Mouse (Mus musculus) inflammation-experienced regulatory T-cells, adult 6 months (primary cell): ENCODE data around the gene Plxdc2. TPM values are rescaled to one million over a fixed set of nuclear protein-coding genes. Genes with fewer than 3 reads are reported as not detected.

Experiments
- ATAC-seq: one replicate; pipeline ENCODE4 v1.8.0; 2017
- polyA plus RNA-seq, 3 experiments: library from polyadenylated mRNA; unstranded; fragments of 100-300 nt; shearing (Covaris generic); gene quantifications; one replicate each; pipeline ENCODE4 v1.2.1; 2017

Plxdc2 gene
- 1 to 10 TPM in 2 of 3 experiments, under 1 TPM in 1; 0.30 to 1.6 (median 1.0) TPM for polyA plus RNA-seq

DNA sequence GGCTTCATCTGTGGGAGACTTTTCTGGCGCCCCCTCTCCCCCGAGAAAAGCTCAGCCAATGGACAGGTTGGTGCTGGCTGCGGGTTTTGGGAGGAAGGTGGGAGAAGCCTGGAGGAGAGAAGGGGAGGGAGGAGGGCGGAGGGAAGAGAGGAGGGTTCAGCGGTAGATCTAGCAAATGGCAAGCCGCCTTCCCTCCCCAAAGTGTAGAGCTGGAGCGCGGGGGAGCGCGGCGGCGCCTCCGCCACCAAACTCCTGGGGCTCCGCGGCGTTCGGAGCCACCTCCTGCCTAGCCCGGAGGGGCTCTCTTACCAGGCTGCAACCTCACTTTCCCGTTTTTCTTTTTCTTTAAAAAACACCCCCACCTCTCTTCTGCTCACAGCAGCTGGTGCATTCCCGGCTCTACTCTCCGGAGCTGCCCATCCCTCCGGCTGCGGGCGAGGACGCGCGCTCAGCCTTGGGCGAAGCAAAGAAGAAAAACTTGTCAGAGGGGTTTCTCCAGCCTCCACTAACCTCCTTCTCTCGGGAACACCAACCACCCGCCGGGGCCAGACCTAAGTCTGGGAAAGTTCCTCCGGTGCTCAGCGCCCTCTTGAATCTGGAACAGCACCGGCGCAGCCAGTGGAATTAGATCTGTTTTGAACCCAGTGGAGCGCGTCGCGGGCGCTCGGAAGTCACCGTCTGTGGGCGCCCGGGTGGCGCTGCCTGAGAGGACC, at the start of gene Plxdc2:
Gene Plxdc2 (plus strand): TSS at position 199 of the 713 bp plus-strand sequence.
- peak; percentile 41 for ATAC-seq

- no peak for ATAC-seq
These were observed 45.7 kb upstream of the Plxdc2 start for GRCm38 (mm10) chr2:16310387-16310786.

GRCm38 (mm10) chr2:16312400-16313070, 43.6 kb upstream of the Plxdc2 start:
- ATAC-seq = no peak

DNA sequence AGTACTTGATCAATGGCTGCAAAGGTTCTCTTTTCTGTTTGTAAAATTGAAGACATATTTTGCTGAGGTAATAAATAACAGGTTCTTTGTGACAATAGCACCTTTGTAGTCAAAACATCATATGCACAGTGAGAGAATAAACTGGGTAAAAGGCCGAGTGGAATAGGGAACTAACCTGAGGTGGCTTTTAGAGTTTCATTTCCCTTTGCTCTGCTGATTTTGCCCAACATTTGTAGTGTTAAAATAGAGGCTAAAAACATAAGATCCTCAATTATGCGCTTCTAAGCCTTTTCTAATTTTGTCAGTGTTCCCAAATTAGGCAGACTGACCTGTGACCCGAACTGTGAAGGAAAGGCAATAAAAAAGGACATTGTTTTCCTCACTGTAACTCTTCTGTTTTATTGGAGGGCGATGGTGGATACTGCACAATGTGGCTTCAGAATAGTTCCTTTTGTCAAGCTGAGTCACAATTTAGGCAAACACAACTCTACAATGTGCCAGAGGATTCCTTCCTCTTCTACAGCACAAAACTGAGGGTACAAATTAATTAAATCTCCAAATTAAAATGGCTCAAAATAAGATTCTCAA, 20.8 kb upstream of the Plxdc2 start:
- no peak for ATAC-seq

DNA sequence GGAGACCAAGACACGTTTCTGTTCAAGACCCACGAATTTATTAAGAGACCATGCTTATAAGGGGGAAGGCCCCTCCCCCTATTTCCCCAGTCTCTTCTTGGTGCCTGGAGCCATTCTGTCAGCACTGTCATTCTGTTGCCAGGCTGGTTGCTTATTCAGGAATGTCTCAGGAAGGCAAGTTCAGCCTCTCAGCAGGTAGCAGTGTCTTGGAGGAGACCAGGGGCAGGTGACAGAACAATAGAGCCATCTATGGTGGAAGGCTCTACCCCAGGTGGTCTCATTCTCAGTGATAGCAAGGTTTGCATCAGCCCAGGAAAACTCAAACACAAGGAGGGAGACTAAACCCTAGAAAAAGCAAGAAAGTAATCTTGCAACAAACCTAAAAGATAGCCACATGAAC, 11.5 kb upstream of the Plxdc2 start:
- no peak for ATAC-seq

GRCm38 (mm10) chr2:16351106-16351505, 5.0 kb upstream of the Plxdc2 start:
- ATAC-seq = no peak

GRCm38 (mm10) chr2:16355611-16356105, 446 bp upstream of the Plxdc2 start:
- ATAC-seq = peak; percentile 39

GRCm38 (mm10) chr2:16356921-16357837, 1.1 kb downstream of the Plxdc2 start:
- ATAC-seq = no peak

DNA sequence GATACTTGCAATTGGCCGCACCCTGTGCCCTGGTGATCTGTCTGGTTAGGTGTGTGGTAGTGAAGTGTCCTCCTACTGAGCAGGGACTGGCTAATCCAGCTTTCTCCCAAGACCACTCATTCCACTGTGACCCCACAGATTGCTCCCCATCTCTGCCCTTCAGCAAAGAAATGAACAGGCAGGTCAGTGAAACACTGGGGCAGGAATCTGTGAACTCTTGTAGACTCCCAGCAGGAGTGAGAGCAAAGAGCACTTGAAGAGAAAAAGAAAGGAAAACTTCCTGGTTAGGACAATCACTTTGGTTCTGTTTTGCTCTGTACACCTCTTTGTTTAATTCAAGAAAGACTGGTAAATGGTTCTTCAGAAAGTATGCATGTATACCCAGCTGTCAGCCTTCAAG, 1.8 kb downstream of the Plxdc2 start:
- ATAC-seq = no peak

- ATAC-seq = no peak
These were observed 3.3 kb downstream of the Plxdc2 start for GRCm38 (mm10) chr2:16359341-16359928.

DNA sequence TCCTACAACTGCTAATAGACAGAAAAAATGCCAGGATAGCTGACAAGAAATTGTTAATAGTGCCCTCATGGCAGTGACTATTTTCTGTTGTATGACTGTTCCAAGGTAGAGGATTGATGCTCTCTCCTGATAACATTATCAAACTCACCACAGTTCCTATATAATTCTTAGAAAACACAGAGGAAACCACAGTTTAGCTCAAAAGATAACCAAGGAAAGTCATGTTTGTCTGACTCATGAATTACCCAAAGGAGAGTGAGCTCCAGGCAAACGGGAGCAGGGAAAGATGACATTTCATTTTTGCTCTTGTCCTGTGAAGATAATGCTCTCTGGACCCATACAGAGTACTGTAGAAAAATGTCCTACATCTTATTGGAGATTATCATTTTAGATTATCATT, 8.6 kb downstream of the Plxdc2 start:
- ATAC-seq = no peak

GRCm38 (mm10) chr2:16365830-16366401, 9.8 kb downstream of the Plxdc2 start:
- ATAC-seq = no peak

- no peak for ATAC-seq
These were observed 14.3 kb downstream of the Plxdc2 start for GRCm38 (mm10) chr2:16370419-16370818.

DNA sequence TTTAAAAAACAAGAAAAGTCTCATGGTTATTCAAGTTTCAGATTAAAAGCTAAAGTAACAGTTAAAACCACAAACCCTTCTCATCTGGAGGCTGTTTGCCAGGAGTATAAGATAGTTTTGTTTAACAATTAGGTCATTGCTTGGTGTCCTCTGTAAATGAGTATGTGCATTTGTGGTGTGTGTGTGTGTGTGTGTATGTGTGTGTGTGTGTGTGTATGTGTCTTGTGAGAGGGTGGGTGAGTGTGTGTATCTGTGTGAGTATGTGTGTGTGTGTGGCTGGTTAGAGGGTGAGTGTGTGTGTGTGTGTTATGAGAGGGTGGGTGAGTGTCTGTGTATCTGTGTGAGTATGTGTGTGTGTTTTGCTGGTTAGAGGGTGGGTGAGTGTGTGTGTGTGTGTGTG, 18.2 kb downstream of the Plxdc2 start:
- no peak for ATAC-seq

- no peak for ATAC-seq
These were observed 30.1 kb downstream of the Plxdc2 start for GRCm38 (mm10) chr2:16386206-16386605.

GRCm38 (mm10) chr2:16386692-16387091, 30.6 kb downstream of the Plxdc2 start:
- ATAC-seq = no peak

GRCm38 (mm10) chr2:16387787-16388186, 31.7 kb downstream of the Plxdc2 start:
- no peak for ATAC-seq

GRCm38 (mm10) chr2:16397501-16397900, 41.4 kb downstream of the Plxdc2 start:
- no peak for ATAC-seq

GRCm38 (mm10) chr2:16398006-16398405, 41.9 kb downstream of the Plxdc2 start:
- ATAC-seq = no peak

DNA sequence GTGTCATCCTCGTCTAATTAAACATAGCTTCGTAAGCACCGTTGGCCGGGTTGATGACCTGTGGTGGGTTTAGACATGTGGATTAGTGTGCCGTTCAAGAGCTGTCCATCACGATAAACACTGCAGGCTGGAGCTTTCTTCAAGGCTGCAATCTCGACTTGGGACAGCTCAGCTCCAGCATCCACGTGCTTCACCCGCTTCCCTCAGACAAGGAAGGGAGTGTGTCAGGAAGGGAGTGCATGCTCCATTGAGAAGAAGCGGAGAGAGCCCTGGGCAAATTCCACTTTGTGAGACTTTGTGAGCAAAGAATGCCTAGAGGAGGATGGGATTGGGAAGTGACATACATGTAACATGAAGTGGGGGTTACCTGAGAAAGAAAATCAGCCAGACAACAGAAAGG, 42.8 kb downstream of the Plxdc2 start:
- no peak for ATAC-seq

DNA sequence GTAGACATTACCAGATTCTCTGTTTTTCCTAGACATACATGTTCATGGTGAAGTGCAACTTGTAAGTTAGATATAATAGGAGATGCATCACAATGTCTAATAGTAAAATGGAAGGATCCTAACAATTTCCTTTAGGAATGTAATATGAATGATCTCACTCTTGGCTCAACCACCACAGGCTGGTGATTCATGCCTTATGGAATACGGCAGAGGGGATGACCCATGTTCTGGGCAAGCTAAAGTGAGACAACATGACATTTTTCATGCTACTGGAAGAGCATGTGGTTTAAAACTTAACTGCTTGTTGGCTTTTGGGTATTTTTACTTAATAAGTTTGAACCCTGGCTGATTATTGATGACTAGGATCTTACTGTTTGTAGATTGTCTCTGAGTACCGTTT, 50.4 kb downstream of the Plxdc2 start:
- ATAC-seq = no peak
